Mouse (Mus musculus) MEL (cell line): ENCODE measurements around the gene 4933428G20Rik.

ENCODE experiments used
- CTCF ChIP-seq, 3 experiments: IDR thresholded peaks in 2 of 3; conservative IDR thresholded peaks in 1 of 3; 2 replicates each; pipeline ENCODE4 v1.5.1; 2011 to 2012; ENCODE audit warnings: low read length in 3 of 3, low read depth in 2 of 3, mild to moderate bottlenecking in 2 of 3, improper control_type of control experiment in 1 of 3, inconsistent platforms in 1 of 3, mixed read lengths in 1 of 3, moderate library complexity in 1 of 3; ENCODE audit not compliant: control insufficient read depth in 1 of 3, insufficient read depth in 1 of 3, poor library complexity in 1 of 3, severe bottlenecking in 1 of 3
- ETS1 ChIP-seq: IDR thresholded peaks from 2 replicates; pipeline ENCODE4 v1.6.1; 2012; ENCODE audit warnings: low read depth, mild to moderate bottlenecking, inconsistent platforms, low read length, improper control_type of control experiment, moderate library complexity
- HCFC1 ChIP-seq: IDR thresholded peaks from 2 replicates; pipeline ENCODE4 v1.6.1; 2012; ENCODE audit warnings: low read depth, mild to moderate bottlenecking, inconsistent platforms, low read length, improper control_type of control experiment, moderate library complexity
- TAL1 ChIP-seq: IDR thresholded peaks from 2 replicates; pipeline ENCODE4 v1.6.1; 2012; ENCODE audit warnings: mild to moderate bottlenecking, inconsistent platforms, low read length, moderate library complexity, mixed read lengths
- ZNF384 ChIP-seq: IDR thresholded peaks from 2 replicates; pipeline ENCODE4 v1.6.1; 2012; ENCODE audit warnings: low read depth, mild to moderate bottlenecking, inconsistent platforms, low read length, improper control_type of control experiment

DNA sequence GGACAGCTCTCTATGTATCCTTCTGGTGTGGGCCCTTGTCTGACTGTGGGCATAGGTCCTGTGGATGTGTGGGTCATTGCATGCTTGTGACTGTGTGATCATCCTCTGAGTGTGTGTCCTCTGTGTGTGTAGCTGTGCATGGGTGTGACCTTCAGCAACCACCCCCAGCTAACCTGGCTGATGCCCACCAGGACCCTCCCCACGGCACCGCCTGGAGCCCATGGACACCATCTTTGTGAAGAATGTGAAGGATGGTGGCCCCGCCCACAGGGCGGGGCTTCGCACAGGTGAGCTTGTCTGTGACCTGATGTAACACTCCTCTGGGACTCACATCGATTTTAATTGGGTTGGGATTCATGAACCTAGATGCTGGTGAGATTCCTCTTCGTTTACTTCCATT lies 52.2 kb downstream of the 4933428G20Rik start:
- TF ChIP-seq CTCF (IDR thresholded peaks at IDR 0.05 in 2 of 3, conservative IDR thresholded peaks at IDR 0.05 in 1 of 3; ENCODE audit: control insufficient read depth in 1 of 3, insufficient read depth in 1 of 3, low read depth in 2 of 3, low read length in 3 of 3, poor library complexity in 1 of 3, severe bottlenecking in 1 of 3) (no peak), TAL1 (no peak), HCFC1 (no peak), ETS1 (no peak), ZNF384 (no peak)
